Mouse (Mus musculus): ENCODE measurements around the gene Hoxa10.

GRCm38 (mm10) chr6:52267691-52268090 is 27.0 kb upstream of the Hoxa10 start:
- TF ChIP-seq CTCF (IDR thresholded peaks at IDR 0.05; ENCODE audit: low read depth) (no peak), EP300 (IDR thresholded peaks at IDR 0.05; ENCODE audit: low read depth) (no peak)

Measured in liver, postnatal 0 days (tissue).